Mouse (Mus musculus): ENCODE measurements around the gene Ttc25.
"Not testable (repeated sequence)": the region's sequence is repeated elsewhere in the genome, so short reads cannot be mapped to it uniquely, and the experiment has no call there.

The Ttc25 gene

GRCm38 (mm10) chr11:100528375-100529165 is 16.8 kb upstream of the Ttc25 start:
- no peak for DNase-seq (ENCODE audit: low spot score in 2 of 2)

- no peak for DNase-seq (ENCODE audit: low spot score in 2 of 2)
These were observed 11.5 kb upstream of the Ttc25 start for GRCm38 (mm10) chr11:100533871-100534270.

GRCm38 (mm10) chr11:100534411-100534810 is 11.0 kb upstream of the Ttc25 start:
- DNase-seq (ENCODE audit: low spot score in 2 of 2): not testable (repeated sequence)

- not testable (repeated sequence) for DNase-seq (ENCODE audit: low spot score in 2 of 2)
These were observed 10.6 kb upstream of the Ttc25 start for GRCm38 (mm10) chr11:100534821-100535220.

GRCm38 (mm10) chr11:100535996-100536395 is 9.4 kb upstream of the Ttc25 start:
- no peak for DNase-seq (ENCODE audit: low spot score in 2 of 2)

- DNase-seq (ENCODE audit: low spot score in 2 of 2): no peak
These were observed 8.9 kb upstream of the Ttc25 start for GRCm38 (mm10) chr11:100536466-100536865.

- no peak for DNase-seq (ENCODE audit: low spot score in 2 of 2)
These were observed 4.4 kb upstream of the Ttc25 start for GRCm38 (mm10) chr11:100540966-100541365.

- DNase-seq (ENCODE audit: low spot score in 2 of 2): no peak
These were observed 3.8 kb upstream of the Ttc25 start for GRCm38 (mm10) chr11:100541577-100541976.

- no peak for DNase-seq (ENCODE audit: low spot score in 2 of 2)
These were observed 309 bp downstream of the Ttc25 start for GRCm38 (mm10) chr11:100545746-100546085.

- no peak for DNase-seq (ENCODE audit: low spot score in 2 of 2)
These were observed 1.5 kb downstream of the Ttc25 start for GRCm38 (mm10) chr11:100546955-100547354.

- DNase-seq (ENCODE audit: low spot score in 2 of 2): no peak
These were observed 2.7 kb downstream of the Ttc25 start for GRCm38 (mm10) chr11:100548141-100548540.

GRCm38 (mm10) chr11:100549466-100549865 is 4.1 kb downstream of the Ttc25 start:
- no peak for DNase-seq (ENCODE audit: low spot score in 2 of 2)

GRCm38 (mm10) chr11:100550101-100550500 is 4.7 kb downstream of the Ttc25 start:
- DNase-seq (ENCODE audit: low spot score in 2 of 2): no peak

- no peak for DNase-seq (ENCODE audit: low spot score in 2 of 2)
These were observed 7.4 kb downstream of the Ttc25 start for GRCm38 (mm10) chr11:100552842-100553241.

GRCm38 (mm10) chr11:100555583-100555982 is 10.2 kb downstream of the Ttc25 start:
- DNase-seq (ENCODE audit: low spot score in 2 of 2): peak in 1 of 2 experiments; percentile 73

GRCm38 (mm10) chr11:100557563-100557962 is 12.2 kb downstream of the Ttc25 start:
- DNase-seq (ENCODE audit: low spot score in 2 of 2): no peak

GRCm38 (mm10) chr11:100559476-100559875 is 14.1 kb downstream of the Ttc25 start:
- DNase-seq (ENCODE audit: low spot score in 2 of 2): no peak

- no peak for DNase-seq (ENCODE audit: low spot score in 2 of 2)
These were observed 16.3 kb downstream of the Ttc25 start for GRCm38 (mm10) chr11:100561748-100562147.

- DNase-seq (ENCODE audit: low spot score in 2 of 2): no peak
These were observed 18.9 kb downstream of the Ttc25 start for GRCm38 (mm10) chr11:100564297-100564696.

- DNase-seq (ENCODE audit: low spot score in 2 of 2): no peak
These were observed 19.3 kb downstream of the Ttc25 start for GRCm38 (mm10) chr11:100564703-100565102.

GRCm38 (mm10) chr11:100567229-100567628 is 21.8 kb downstream of the Ttc25 start:
- DNase-seq (ENCODE audit: low spot score in 2 of 2): no peak

GRCm38 (mm10) chr11:100567815-100568245 is 22.4 kb downstream of the Ttc25 start:
- peak in 1 of 2 experiments; percentile 56 for DNase-seq (ENCODE audit: low spot score in 2 of 2)

- DNase-seq (ENCODE audit: low spot score in 2 of 2): no peak
These were observed 23.3 kb downstream of the Ttc25 start for GRCm38 (mm10) chr11:100568692-100569091.

- no peak for DNase-seq (ENCODE audit: low spot score in 2 of 2)
These were observed 24.4 kb downstream of the Ttc25 start for GRCm38 (mm10) chr11:100569789-100570188.
